Mouse (Mus musculus): ENCODE data around the gene Enah. TPM values are rescaled to one million over a fixed set of nuclear protein-coding genes. Genes with fewer than 3 reads are reported as not detected.

Enah gene
- polyA plus RNA-seq, 1 experiment from 2014 or later: 1.1 TPM

DNA sequence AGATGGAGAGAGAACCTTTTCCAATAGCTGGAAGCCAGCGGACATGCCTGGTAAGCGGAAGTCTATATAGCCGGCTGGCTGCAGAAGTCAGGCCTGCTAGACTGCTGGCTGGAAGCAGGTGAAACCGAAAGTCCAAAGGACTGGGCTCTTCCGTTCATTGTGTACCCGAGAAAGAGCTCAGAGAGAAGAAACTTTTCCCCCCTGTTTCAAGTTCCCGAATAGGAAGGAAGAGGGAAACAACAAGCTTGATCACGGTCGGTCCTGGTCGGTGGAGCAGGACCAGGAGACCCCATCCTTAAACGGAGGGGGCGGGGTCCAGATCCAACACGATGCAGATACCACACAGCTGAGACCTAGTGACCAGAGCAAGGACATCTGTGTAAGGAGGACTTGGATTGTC lies 167.3 kb downstream of the Enah start:
- 29% methylated on average over 13 of the region's 13 CpGs for WGBS (ENCODE audit: insufficient replicate concordance)
- Histone ChIP-seq H3K4me1 (replicated peaks) (peaks cover 13% of the 10 kb centered on the region), H3K4me2 (peak overlapping the region; percentile 48), H3K9ac (peak overlapping the region; percentile 22; the same call in 1 of the 2 replicates), H3K4me3 (replicated peaks) (peak overlapping the region; percentile 27), H3K27ac (no peak overlapping the region), H3K36me3 (no peaks in the 10 kb centered on the region), H3K27me3 (peaks cover 8% of the 10 kb centered on the region; the same call in 1 of the 2 replicates), H3K9me3 (replicated peaks) (no peaks in the 10 kb centered on the region)
- DNase-seq (no peak), ATAC-seq (ENCODE audit: low read depth) (peak; percentile 15; the same call in 1 of the 2 replicates)

DNA sequence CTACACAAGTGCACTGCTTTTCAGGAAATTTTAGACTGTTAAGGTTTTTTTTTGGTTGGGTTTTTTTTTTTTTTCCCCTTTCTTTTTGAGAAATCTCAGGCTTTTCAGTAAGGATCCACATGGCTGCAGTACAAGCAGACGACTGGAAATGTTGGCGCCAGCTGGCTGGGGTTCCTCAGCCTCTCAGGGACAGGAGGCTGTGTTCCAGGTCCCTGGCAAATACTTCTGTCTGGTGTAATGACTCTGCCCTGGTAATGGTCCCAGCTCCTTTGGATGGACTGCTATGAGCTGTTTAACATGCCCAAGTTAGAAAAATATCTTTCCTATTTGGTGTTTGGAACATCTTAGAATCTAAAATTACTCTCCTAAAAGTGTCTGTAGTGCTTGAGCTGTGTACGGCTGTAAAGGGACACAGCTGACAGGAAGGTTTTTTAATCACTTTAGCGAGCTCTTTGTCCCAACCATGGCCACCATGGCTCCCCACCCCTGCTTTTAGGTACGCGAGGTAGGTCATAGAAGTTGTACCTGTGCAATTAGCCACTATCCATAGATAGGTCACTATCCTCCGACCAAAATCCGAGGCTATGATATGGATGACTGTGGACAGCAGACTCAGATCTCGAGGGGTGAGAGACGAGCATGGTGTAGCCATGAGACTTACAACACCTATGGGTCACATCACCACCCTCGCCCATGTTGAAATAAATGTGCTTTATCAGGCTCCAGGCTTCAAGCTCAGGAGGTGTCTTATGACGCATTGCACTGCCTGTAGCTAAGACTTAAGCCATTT lies 168.1 kb downstream of the Enah start:
- WGBS (ENCODE audit: insufficient replicate concordance): 74% methylated on average over 12 of the region's 12 CpGs
- Histone ChIP-seq H3K36me3 (no peaks in the 10 kb centered on the region), H3K4me1 (replicated peaks) (peaks cover 13% of the 10 kb centered on the region), H3K4me3 (replicated peaks) (no peak overlapping the region), H3K9ac (no peak overlapping the region), H3K27me3 (peaks cover 8% of the 10 kb centered on the region; the same call in 1 of the 2 replicates), H3K27ac (no peak overlapping the region), H3K4me2 (no peak overlapping the region), H3K9me3 (replicated peaks) (no peaks in the 10 kb centered on the region)
- no peak for DNase-seq
- no peak for ATAC-seq (ENCODE audit: low read depth)

DNA sequence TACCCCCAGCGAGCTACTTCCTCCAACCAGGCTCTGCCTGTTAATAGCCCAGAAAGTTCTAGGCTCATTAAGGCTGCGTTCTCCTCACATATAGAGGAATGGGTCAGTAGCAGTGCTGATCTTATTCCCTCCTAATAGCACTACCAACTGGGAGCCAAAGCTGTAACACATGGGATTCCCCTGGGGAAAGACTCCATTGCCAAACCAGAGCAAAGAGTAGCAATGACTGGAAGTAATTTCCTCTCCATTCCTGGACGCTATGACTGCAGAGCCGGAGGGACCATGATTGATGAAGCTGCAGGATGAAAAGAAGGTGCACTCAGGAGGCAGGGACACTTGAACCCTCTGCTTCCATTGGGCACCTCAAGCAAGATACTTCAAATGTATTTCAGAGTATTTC lies 169.3 kb downstream of the Enah start:
- H3K9ac ChIP-seq: no peak overlapping the region
- peaks cover 18% of the 10 kb centered on the region for H3K4me1 ChIP-seq (replicated peaks)
- no peak overlapping the region for H3K4me2 ChIP-seq
- H3K9me3 ChIP-seq (replicated peaks): no peaks in the 10 kb centered on the region
- ATAC-seq (ENCODE audit: low read depth) (no peak), DNase-seq (no peak)
- no peak overlapping the region for H3K27ac ChIP-seq
- no peaks in the 10 kb centered on the region for H3K36me3 ChIP-seq
- H3K4me3 ChIP-seq (replicated peaks): no peak overlapping the region
- H3K27me3 ChIP-seq: peaks cover 8% of the 10 kb centered on the region; the same call in 1 of the 2 replicates
- 73% methylated on average over 4 of the region's 4 CpGs for WGBS (ENCODE audit: insufficient replicate concordance)

DNA sequence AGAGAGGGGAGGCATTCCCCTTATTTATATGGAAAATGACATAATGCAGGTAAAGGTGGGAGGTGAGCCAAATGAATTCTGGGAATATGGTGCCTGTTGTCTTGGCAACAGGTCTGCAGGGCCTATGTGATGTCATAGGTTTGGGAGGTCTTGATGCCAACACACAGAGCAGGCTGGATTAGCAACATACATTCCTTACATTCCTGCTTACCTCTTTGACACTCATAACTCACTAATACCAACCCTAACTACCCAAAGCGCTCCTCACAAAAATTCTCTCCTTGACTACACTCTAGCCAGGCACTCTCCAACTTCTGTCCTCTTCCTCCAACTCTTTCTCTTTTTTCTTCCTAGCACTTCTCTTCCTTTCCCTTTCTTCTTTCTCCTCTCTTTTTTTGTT lies 171.6 kb downstream of the Enah start:
- Histone ChIP-seq H3K4me3 (replicated peaks) (no peak overlapping the region), H3K4me1 (replicated peaks) (peaks cover 34% of the 10 kb centered on the region), H3K9me3 (replicated peaks) (no peaks in the 10 kb centered on the region), H3K9ac (no peak overlapping the region), H3K4me2 (no peak overlapping the region), H3K27me3 (peaks cover 8% of the 10 kb centered on the region; the same call in 1 of the 2 replicates), H3K36me3 (no peaks in the 10 kb centered on the region), H3K27ac (no peak overlapping the region)
- DNase-seq: no peak
- 90% methylated on average over 1 of the region's 1 CpGs for WGBS (ENCODE audit: insufficient replicate concordance)
- no peak for ATAC-seq (ENCODE audit: low read depth)

DNA sequence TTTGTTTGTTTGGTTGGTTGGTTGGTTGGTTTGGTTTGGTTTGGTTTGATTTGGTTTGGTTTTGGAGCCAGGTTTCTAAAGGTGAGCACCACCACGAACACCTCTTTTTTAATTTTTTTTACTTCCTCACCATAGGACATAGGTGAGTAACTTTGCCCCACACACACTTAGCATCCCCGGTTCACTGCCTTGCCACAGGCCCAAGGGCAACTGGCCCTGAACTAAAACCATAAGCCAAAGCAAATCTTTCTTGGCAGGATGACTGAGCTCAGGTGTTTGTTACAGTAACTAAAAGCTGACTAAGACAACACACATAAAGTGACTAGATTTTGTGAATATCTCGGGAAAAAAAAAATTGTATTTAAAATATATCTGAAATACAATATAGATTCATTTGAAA lies 172.4 kb downstream of the Enah start:
- H3K27me3 ChIP-seq: no peaks in the 10 kb centered on the region; the same call in 1 of the 2 replicates
- H3K9me3 ChIP-seq (replicated peaks): no peaks in the 10 kb centered on the region
- H3K4me1 ChIP-seq (replicated peaks): peaks cover 30% of the 10 kb centered on the region
- 74% methylated on average over 3 of the region's 3 CpGs for WGBS (ENCODE audit: insufficient replicate concordance)
- H3K4me3 ChIP-seq (replicated peaks): no peak overlapping the region
- DNase-seq (no peak), ATAC-seq (ENCODE audit: low read depth) (no peak)
- no peak overlapping the region for H3K9ac ChIP-seq
- no peak overlapping the region for H3K4me2 ChIP-seq
- H3K27ac ChIP-seq: no peak overlapping the region
- H3K36me3 ChIP-seq: no peaks in the 10 kb centered on the region

Other genes with a start within 250 kb of the Enah start
- 247 and 315 TPM in 2 replicates for gene Lbr, start 176.9 kb downstream of the Enah start, polyA plus RNA-seq (2015; fragmentation: Nextera tagmentation; extraction: Ambion mirVana)
- 101 and 126 TPM in 2 replicates for gene Srp9, start 104.7 kb upstream of the Enah start, polyA plus RNA-seq (2015; fragmentation: Nextera tagmentation; extraction: Ambion mirVana)
- gene Vmn1r1, start 144.5 kb upstream of the Enah start, polyA plus RNA-seq (2015; fragmentation: Nextera tagmentation; extraction: Ambion mirVana): not detected in 2 replicates